Mouse (Mus musculus) v-Abl transformed pro-B cells (cell line): ENCODE measurements around the gene Ppp1r3g.
"Not testable (repeated sequence)": the region's sequence is repeated elsewhere in the genome, so short reads cannot be mapped to it uniquely, and the experiment has no call there.

ENCODE experiments used
- in situ Hi-C, 2 experiments: fragments of 400-800 bp; cut with MboI; formaldehyde crosslinking; loops; one replicate each; pipeline ENCODE4 v1.15.1; 2025; ENCODE audit not compliant: unreplicated experiment in 2 of 2

Gene Ppp1r3g

GRCm38 (mm10) chr13:35989329-35989728 is 30.7 kb downstream of the Ppp1r3g start:
- in situ Hi-C loops: no loop called here

DNA sequence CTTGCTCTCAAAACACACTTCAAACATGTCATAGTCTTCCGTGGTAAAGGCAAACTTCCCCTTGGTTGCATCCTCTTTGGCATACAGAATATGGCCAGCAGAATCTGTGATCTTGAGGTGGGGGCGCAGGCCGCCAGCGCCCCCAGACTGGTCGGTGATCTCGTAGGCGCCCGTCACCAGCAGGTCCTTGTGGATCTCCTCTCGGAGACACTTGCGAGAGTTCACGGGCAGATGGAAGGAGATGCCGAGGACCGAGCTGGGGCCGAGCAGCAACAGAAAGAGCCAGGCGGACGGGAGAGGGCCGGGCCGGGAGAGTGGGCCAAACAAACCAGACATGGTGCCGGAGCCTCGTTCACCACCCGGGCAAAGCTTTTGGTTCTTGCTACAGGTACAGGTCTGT is 32.5 kb downstream of the Ppp1r3g start:
- in situ Hi-C loops: not testable (repeated sequence)

DNA sequence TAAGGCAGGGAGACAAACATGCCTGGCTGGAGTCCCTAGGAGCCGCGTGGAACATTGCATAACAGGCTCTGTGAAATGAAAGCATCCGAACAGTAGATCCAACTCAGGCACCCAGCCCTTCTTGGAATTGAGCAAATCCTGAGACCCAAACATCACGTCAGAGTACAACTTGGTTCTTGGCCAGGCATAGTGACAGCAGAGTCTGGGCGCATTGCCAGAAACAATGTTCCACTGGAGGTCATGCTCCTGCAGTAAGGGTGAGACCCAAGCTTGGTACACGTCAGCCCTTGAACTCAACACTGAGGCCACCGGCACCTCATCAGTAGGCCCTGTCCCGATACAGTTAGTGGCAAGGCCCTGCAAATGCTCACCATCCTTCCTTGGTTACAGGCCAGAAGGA is 35.4 kb downstream of the Ppp1r3g start:
- in situ Hi-C loops: no loop called here

DNA sequence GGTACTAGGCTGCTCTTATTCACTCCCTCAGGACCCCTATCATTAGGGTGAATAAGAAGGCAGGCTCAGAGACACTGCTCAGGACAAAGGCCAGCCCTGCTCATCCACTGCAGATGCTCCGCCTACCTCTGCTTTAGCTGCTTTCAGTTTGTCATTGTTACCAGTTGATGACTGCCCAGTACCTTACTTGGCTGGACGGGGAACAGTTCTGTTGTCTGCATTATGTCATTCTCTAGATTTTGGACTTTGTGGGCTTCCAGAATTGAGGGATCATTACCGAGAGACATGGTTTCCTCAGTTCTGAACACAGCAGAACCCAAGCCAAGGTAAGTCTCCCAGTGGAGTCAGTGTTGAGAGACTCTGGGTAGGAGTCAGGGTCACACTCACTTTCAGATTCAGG is 36.6 kb downstream of the Ppp1r3g start:
- in situ Hi-C loops: no loop called here

GRCm38 (mm10) chr13:35995696-35996426 is 37.2 kb downstream of the Ppp1r3g start:
- in situ Hi-C loops: no loop called here

GRCm38 (mm10) chr13:35997606-35998005 is 39.0 kb downstream of the Ppp1r3g start:
- in situ Hi-C loops: no loop called here

DNA sequence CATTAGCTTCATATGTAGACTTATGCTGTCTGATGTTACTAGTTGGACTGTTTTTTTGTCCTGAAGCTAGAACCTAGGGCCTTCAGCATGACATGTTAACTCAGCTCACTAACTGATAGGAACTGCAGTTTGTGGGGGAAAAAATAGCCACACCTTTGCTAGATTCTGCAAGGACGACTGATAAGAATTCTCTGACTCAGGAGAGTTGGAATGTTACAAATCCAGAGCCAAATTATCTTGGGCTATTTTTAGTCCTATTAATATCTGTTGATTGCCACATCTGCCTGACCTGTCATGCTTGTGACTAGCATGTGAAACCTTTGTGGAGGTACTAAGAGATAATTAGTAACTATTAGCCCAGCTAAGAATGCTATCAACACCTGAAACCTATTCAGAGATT is 42.2 kb downstream of the Ppp1r3g start:
- in situ Hi-C loops: no loop called here

DNA sequence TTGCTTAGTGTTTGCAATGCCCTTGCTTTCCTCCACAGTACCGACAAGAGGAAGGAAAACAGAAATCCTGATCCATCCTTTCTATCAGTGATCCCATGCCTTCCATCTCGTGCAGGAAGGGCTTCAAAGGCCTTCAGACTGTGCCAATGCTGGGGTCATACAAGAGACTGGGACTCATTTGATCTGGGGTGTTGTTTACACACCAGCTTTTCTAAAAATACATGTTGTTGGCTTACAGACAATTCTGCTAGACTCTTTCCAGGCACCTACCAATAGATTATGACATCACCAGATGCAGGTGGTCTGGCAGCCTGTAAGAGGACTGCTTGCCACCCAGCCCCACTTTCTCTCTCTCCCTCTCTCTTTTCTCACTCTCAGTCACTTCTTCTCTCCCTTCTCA is 51.3 kb downstream of the Ppp1r3g start:
- in situ Hi-C loops: no loop called here

GRCm38 (mm10) chr13:36015636-36016035 is 57.0 kb downstream of the Ppp1r3g start:
- in situ Hi-C loops: loop anchor here in 1 of 2 experiments (5.0 kb wide), 1 partner anchor 1297 kb away; no protein-coding TSS in a partner anchor

GRCm38 (mm10) chr13:36018017-36018416 is 59.4 kb downstream of the Ppp1r3g start:
- in situ Hi-C loops: loop anchor here in 1 of 2 experiments (5.0 kb wide), 1 partner anchor 1294 kb away; no protein-coding TSS in a partner anchor

DNA sequence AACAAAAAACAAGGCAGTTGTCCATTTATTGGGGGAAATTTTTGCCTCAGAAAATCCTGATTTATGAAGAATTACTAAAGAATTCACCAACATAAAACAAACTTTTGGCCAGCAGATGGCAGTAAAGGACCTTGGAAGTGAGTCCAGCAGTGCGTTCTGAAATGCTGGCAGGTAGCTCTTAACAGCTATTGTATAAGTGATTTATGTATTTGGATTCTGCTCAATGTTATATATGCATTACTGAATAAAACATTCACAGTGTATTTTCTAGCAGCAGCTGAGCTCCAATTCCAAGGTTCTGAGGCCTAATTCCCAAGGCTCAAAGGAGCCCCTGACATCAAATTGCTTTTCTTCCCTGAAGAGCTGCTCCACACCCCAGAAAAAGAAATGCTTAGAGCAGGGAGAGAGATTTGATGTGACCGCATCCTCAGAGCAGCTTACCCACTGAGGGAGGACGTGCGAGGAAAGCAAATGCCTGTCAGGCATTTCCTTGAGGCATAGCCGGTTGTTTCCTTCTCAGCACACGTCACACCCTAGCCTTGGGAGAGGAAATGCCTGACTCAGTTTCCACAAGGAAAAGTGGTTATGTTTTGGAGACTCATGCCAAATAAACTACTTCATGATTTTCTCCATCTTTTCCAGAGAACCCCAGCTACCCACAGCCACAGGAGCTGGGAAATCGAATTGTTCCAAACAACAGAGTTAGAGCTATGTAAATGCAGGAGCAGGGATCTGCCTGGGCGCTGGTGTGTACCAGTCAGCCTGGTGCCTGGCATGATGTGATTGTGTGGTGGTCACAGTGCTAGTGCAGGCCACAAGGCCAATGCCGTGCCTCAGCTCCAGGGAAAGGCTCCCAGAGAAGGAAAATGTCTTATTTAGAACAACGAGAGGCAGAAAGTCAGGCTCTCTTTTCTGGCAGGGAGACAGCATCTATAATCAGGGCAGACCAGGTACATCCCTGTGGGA is 61.0 kb downstream of the Ppp1r3g start:
- in situ Hi-C loops: loop anchor here (5.0 to 10.0 kb wide), 3 partner anchors 255 to 1293 kb away; no protein-coding TSS in a partner anchor
